Mouse (Mus musculus): ENCODE results near the gene Dnah7c.

Gene Dnah7c

DNA sequence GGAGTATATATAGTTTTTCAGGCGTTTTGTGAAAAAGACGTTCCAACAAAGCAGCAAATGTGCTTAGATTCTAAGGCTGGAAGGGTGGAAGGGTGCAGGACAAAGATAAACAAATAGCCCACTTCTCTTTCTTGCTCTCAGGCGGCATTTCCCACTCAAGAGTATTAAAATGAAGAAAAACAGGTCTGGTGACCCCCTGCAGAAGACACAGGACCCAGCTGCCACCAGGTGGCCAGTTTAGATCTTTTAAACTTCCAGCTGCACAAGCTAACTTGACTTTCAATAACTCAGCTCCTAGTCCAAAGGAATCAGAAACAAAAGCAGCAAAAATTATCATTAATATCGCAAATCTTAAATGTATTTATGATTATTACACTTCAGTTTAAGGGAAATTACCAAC is 431.1 kb downstream of the Dnah7c start:
- DNase-seq, result peak in 1 of 2 experiments; percentile 21

Data from B cell, adult 2 months (primary cell).